Mouse (Mus musculus): ENCODE measurements at regions not wholly inside any gene's neighbourhood (a gene's known extent, or its start where the extent isn't known, plus 50 kb on each side); places are given as distances from the start of the nearest gene placed in this dataset.

DNA sequence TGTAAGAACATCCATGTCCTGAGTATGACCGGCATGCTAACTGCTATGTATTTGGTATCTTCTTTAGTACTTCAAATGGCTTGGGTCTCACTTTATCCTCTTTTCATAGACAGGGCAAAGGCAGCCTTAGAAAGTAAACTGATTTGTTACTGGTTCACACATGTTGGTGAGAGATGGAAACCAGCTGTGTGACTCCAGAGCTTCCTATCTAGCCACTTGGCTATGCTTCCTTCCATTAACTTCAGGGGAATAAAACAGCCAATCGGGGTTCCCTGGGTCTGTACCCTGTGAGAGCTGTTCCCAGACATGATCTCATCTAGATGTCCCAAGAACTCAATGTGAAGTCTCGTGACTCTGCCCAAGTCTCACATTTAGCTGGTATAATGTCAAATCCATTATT, 203.5 kb downstream of the Rps15a start:
- TF ChIP-seq CTCF (IDR thresholded peaks at IDR 0.05; ENCODE audit: extremely low read depth, insufficient read depth, insufficient read length, insufficient replicate concordance) = no peak
- no peak for TF ChIP-seq POLR2A (IDR thresholded peaks at IDR 0.05; ENCODE audit: low read depth, low read length)

Measured in spleen, adult 2 months (tissue).